15 mouse cellular contexts compared by ENCODE assay signal in the genomic region with DNA sequence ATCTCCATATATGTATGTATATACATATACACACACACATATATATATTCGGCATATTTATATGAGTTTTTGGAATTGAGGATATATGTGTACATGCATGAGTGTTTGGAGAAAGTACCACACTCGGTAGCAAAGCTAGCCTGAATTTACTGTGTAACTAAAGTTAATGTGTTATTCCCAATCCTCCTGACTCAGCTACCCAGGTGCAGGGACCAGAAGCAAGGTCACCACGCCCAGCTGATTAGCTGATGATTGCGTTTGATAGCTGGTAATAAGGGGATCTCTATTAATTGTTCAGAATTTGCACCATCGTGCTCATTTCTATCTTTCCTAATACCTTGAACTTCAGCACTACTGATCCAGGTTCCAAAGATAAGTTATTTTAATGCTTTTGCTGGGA. TPM values are rescaled to one million over a fixed set of nuclear protein-coding genes. Genes with fewer than 3 reads are reported as not detected.
DNase-seq lines count a peak whose midpoint lies in the region; ATAC-seq and TF ChIP-seq lines count a peak whose summit lies in the region.
"Had no signal": no experiment of that assay in that cellular context is flagged by ENCODE, and none has a peak within 500 bp of the region (broad histone marks: within the 10 kb centered on the region; RNA-seq: fewer than 3 reads in every experiment).

No protein-coding gene starts in this region.

- peak overlapping the region; percentile 66; the same call in 1 of the 2 replicates for H3K4me2 ChIP-seq in kidney, postnatal 0 days (ENCODE audit: low read length)
- no peak overlapping the region for H3K4me2 ChIP-seq in forebrain, embryonic 14.5 days (ENCODE audit: low read length)
- peak overlapping the region; percentile 96 for H3K4me2 ChIP-seq in myocyte (ENCODE audit: low read depth)

- H3K27ac ChIP-seq in gastrocnemius, adult 2 months: peak overlapping the region; percentile 78
- no peak overlapping the region for H3K27ac ChIP-seq in kidney, postnatal 0 days
- H3K27ac ChIP-seq in forebrain, embryonic 14.5 days (ENCODE audit: low read depth, low read length): no peak overlapping the region
- H3K27ac ChIP-seq: liver, embryonic 13.5 days had no signal

- WGBS in kidney, postnatal 0 days: 83% methylated on average over 5 of the region's 5 CpGs
- 94% methylated on average over 5 of the region's 5 CpGs for WGBS in forebrain, embryonic 14.5 days

- H3K27me3 ChIP-seq in kidney, postnatal 0 days (ENCODE audit: insufficient read depth, low read length): no peaks in the 10 kb centered on the region
- no peaks in the 10 kb centered on the region for H3K27me3 ChIP-seq in forebrain, embryonic 14.5 days (replicated peaks; ENCODE audit: control insufficient read depth, insufficient read depth, low read length)
- H3K27me3 ChIP-seq in myocyte (ENCODE audit: control insufficient read depth, insufficient read depth, insufficient read length): no peaks in the 10 kb centered on the region
- H3K27me3 ChIP-seq: heart, embryonic 12.5 days; liver, embryonic 13.5 days had no signal

- H3ac ChIP-seq in myocyte (ENCODE audit: control insufficient read depth, insufficient read length): no peak overlapping the region

- H3K9ac ChIP-seq in kidney, postnatal 0 days (ENCODE audit: low read depth, low read length): no peak overlapping the region
- H3K9ac ChIP-seq in forebrain, embryonic 14.5 days (ENCODE audit: low read length): peak overlapping the region; percentile 29; the same call in 1 of the 2 replicates
- H3K9ac ChIP-seq: heart, embryonic 12.5 days; liver, embryonic 13.5 days had no signal

- H3K4me3 ChIP-seq in gastrocnemius, adult 2 months: peak overlapping the region; percentile 72
- no peak overlapping the region for H3K4me3 ChIP-seq in kidney, postnatal 0 days (replicated peaks; ENCODE audit: low read depth, low read length)
- no peak overlapping the region for H3K4me3 ChIP-seq in forebrain, embryonic 14.5 days (ENCODE audit: low read depth, low read length)
- no peak overlapping the region for H3K4me3 ChIP-seq in myocyte
- H3K4me3 ChIP-seq: heart, embryonic 12.5 days; liver, embryonic 13.5 days had no signal

- TF ChIP-seq POLR2A in myocyte (IDR thresholded peaks at IDR 0.05; ENCODE audit: insufficient read length, low read depth): no peak

- peaks cover 4% of the 10 kb centered on the region; the same call in 1 of the 2 replicates for H3K36me3 ChIP-seq in kidney, postnatal 0 days (ENCODE audit: insufficient read depth, low read length)
- H3K36me3 ChIP-seq in forebrain, embryonic 14.5 days (ENCODE audit: control insufficient read depth, insufficient read depth, low read length): peaks cover 3% of the 10 kb centered on the region; the same call in 1 of the 2 replicates
- peaks cover under 1% of the 10 kb centered on the region for H3K36me3 ChIP-seq in myocyte (ENCODE audit: control insufficient read depth, insufficient read depth)
- H3K36me3 ChIP-seq: liver, embryonic 13.5 days had no signal

- no peak for TF ChIP-seq CTCF in gastrocnemius, adult 2 months (IDR thresholded peaks at IDR 0.05)
- no peak for TF ChIP-seq CTCF in kidney, postnatal 0 days (IDR thresholded peaks at IDR 0.05; ENCODE audit: low read depth)

- no peak for ATAC-seq in kidney, postnatal 0 days (replicated peaks; ENCODE audit: low FRiP score, low read depth)
- no peak for ATAC-seq in forebrain, embryonic 14.5 days
- ATAC-seq: lung, postnatal 0 days; midbrain, embryonic 16.5 days had no signal

- H3K79me2 ChIP-seq in myocyte (ENCODE audit: control insufficient read depth, insufficient read depth): peaks cover 26% of the 10 kb centered on the region

- H3K9me3 ChIP-seq in kidney, postnatal 0 days (replicated peaks; ENCODE audit: low read length): no peaks in the 10 kb centered on the region
- H3K9me3 ChIP-seq in forebrain, embryonic 14.5 days (replicated peaks; ENCODE audit: control insufficient read depth, low read length): no peaks in the 10 kb centered on the region
- H3K9me3 ChIP-seq: heart, embryonic 12.5 days; liver, embryonic 13.5 days had no signal

- no peak for DNase-seq in gastrocnemius, adult 2 months
- no peak for DNase-seq in gastrocnemius, postnatal 25 days
- no peak for DNase-seq in kidney, postnatal 0 days (ENCODE audit: low spot score)
- no peak for DNase-seq in kidney, postnatal 14 days
- no peak for DNase-seq in forebrain, embryonic 14.5 days (ENCODE audit: low spot score)
- DNase-seq in right cerebral cortex, postnatal 14 days: no peak
- DNase-seq: adrenal gland, adult 8-10 months; cerebellum, adult 11 months; embryo, embryonic 11 days; liver, embryonic 13.5 days; thymus, postnatal 36 days had no signal

- peaks cover 10% of the 10 kb centered on the region; the same call in 1 of the 2 replicates for H3K4me1 ChIP-seq in kidney, postnatal 0 days (replicated peaks; ENCODE audit: insufficient read depth, low read length)
- H3K4me1 ChIP-seq in forebrain, embryonic 14.5 days (ENCODE audit: control insufficient read depth, insufficient read depth, low read length): peaks cover 7% of the 10 kb centered on the region

- intact Hi-C loops in gastrocnemius, adult 2 months (cut with DNase I): no loop called here

TF ChIP-seq in myocyte, 11 proteins besides CTCF, POLR2A, EP300 and RAD21:
- TF ChIP-seq CEBPB (IDR thresholded peaks at IDR 0.05; ENCODE audit: insufficient read depth, poor library complexity, severe bottlenecking) (no peak), POLR2AphosphoS2 (IDR thresholded peaks at IDR 0.05; ENCODE audit: insufficient read length, low read depth) (no peak), TCF12 (IDR thresholded peaks at IDR 0.05; ENCODE audit: insufficient read depth, poor library complexity, severe bottlenecking) (no peak), E2F4 (IDR thresholded peaks at IDR 0.05; ENCODE audit: insufficient read depth) (no peak), REST (IDR thresholded peaks at IDR 0.05; ENCODE audit: insufficient read depth, insufficient read length) (no peak), MAX (IDR thresholded peaks at IDR 0.05; ENCODE audit: low read depth) (no peak), SRF (IDR thresholded peaks at IDR 0.05; ENCODE audit: control insufficient read depth, insufficient read length, low read depth) (no peak), USF1 (IDR thresholded peaks at IDR 0.05; ENCODE audit: low read depth) (no peak), MYOD1 (IDR thresholded peaks at IDR 0.05; ENCODE audit: control insufficient read depth in 1 of 3, insufficient read length in 2 of 3, low read depth in 2 of 3) (no peak), MYOG (IDR thresholded peaks at IDR 0.05; ENCODE audit: control insufficient read depth in 1 of 3, insufficient read depth in 1 of 3, insufficient read length in 2 of 3, low read depth in 2 of 3) (no peak), TCF3 (IDR thresholded peaks at IDR 0.05; ENCODE audit: insufficient read length, low read depth) (no peak)

RNA-seq across cellular contexts. Expression of a gene that starts 1.7 kb away (rescaled TPM):
- total RNA-seq in gastrocnemius, adult 2 months (2021): 10 to 100 TPM; 14.7 to 23.0 TPM
- total RNA-seq in gastrocnemius, postnatal 25 days (2021): 10 to 100 TPM; 17.8 to 18.1 TPM
- polyA plus RNA-seq in kidney, postnatal 0 days (2015; fragmentation: Nextera tagmentation; extraction: Ambion mirVana): 108 and 130 TPM in 2 replicates
- polyA plus RNA-seq in forebrain, embryonic 14.5 days (2014; fragmentation: Nextera tagmentation; extraction: Ambion mirVana): 18.8 and 18.9 TPM in 2 replicates
- polyA plus RNA-seq in myocyte (2012; fragmentation: generic; extraction: Trizol): 20.0 TPM

RNA-seq across cellular contexts. Expression of a gene that starts 4.5 kb away (rescaled TPM):
- 10 to 100 TPM; 35.2 to 43.2 TPM for total RNA-seq in gastrocnemius, adult 2 months (2021)
- total RNA-seq in gastrocnemius, postnatal 25 days (2021): 10 to 100 TPM; 33.4 to 38.5 TPM
- polyA plus RNA-seq in kidney, postnatal 0 days (2015; fragmentation: Nextera tagmentation; extraction: Ambion mirVana): 31.4 and 33.6 TPM in 2 replicates
- polyA plus RNA-seq in forebrain, embryonic 14.5 days (2014; fragmentation: Nextera tagmentation; extraction: Ambion mirVana): 18.4 and 19.5 TPM in 2 replicates
- polyA plus RNA-seq in myocyte (2012; fragmentation: generic; extraction: Trizol): 16.2 TPM

RNA-seq across cellular contexts. Expression of a gene that starts 29.2 kb away (rescaled TPM):
- 100 to 1,000 TPM; 134 to 157 TPM for total RNA-seq in gastrocnemius, adult 2 months (2021)
- 100 to 1,000 TPM; 147 to 149 TPM for total RNA-seq in gastrocnemius, postnatal 25 days (2021)
- 101 and 106 TPM in 2 replicates for polyA plus RNA-seq in kidney, postnatal 0 days (2015; fragmentation: Nextera tagmentation; extraction: Ambion mirVana)
- polyA plus RNA-seq in forebrain, embryonic 14.5 days (2014; fragmentation: Nextera tagmentation; extraction: Ambion mirVana): 142 and 156 TPM in 2 replicates
- 94.5 TPM for polyA plus RNA-seq in myocyte (2012; fragmentation: generic; extraction: Trizol)
